Mouse (Mus musculus): Measurements from ENCODE around the gene Arhgef3. TPM values are rescaled to one million over a fixed set of nuclear protein-coding genes. Genes with fewer than 3 reads are reported as not detected.
A peak's percentile ranks its signal among the peaks of the same experiment; 100 is the strongest.

Arhgef3 gene
- polyA plus RNA-seq, 1 experiment from 2014 or later: 81.9 TPM

DNA sequence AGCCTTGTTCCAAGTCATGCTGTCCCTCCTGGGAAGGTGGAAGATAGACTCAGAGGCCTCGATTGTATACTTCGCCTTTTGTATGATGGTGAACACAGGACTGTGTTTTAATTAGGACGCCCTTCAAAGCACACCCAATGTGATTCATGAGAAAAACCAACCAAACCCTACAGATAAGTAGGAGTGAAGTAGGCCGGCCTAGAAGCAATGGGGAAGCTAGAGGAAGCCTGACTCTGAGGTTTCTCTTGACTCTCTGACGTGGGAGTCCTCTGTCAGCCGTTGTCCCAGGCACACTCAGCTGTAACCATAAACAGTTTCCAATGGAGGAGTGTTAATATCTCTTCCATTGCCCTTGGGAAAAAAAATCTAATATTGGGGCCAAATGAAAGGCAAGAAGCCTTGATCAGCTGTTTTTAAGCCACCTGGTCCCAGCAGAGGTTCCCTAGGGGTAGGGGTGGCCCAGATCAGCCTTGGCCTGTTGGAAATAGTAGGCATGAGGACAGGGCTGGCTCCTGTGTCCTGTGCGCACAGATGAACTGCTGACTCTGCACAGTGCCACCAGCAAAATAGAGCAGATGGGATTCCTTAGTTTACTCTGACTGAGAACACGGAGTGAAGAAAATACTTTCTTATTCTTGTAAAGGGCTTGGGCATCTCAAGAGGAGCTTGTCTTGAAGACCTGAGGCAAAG is 165.6 kb downstream of the Arhgef3 start:
- Histone ChIP-seq H3K79me2 (ENCODE audit: inconsistent target) (no peaks in the 10 kb centered on the region), H3K27ac (no peak overlapping the region), H3K4me3 (ENCODE audit: inconsistent target) (no peak overlapping the region), H3K36me3 (ENCODE audit: inconsistent target) (no peaks in the 10 kb centered on the region)
- WGBS (ENCODE audit: missing documents): 83% methylated on average over 8 of the region's 8 CpGs

DNA sequence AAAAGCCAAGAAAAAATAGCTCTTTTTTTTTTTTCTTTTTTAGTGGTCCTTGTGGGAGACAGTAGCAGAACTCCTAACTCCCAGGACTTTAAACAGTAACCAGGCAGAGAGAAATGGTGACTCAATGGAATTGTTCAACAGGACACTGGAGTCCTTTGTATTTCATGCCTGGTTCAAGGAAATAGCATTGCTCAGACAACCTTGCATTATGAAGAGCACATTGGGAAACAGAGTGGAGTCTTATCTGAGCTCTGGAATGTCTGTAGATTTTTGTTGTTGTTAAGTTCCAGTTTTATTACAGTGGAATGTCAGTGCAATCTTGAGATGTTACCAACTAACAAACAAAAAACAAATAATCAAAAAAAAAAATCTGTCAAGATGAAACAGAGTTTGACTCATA is 169.3 kb downstream of the Arhgef3 start:
- Histone ChIP-seq H3K36me3 (ENCODE audit: inconsistent target) (no peaks in the 10 kb centered on the region), H3K27ac (no peak overlapping the region), H3K79me2 (ENCODE audit: inconsistent target) (no peaks in the 10 kb centered on the region), H3K4me3 (ENCODE audit: inconsistent target) (no peak overlapping the region)

DNA sequence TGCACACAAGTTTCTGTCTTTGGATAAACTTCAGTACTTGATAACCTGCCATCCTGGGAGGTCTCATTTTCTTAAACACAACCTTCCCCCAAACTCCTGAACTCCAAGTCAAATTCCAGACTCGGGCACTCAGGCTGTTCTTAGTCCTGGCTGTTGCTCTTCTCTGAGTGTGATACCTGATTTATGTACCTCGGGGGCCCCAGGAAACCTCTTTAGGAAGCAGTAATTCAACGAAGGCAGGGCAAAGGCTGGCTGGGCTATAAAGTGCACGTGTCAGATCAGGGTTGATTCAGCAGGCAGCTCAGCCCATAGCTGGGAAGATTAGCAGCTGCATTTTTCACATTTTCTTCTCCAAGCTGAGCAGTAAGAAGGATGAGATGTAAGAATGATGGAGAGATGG is 171.5 kb downstream of the Arhgef3 start:
- no peak overlapping the region for H3K4me3 ChIP-seq (ENCODE audit: inconsistent target)
- H3K27ac ChIP-seq: no peak overlapping the region
- no peaks in the 10 kb centered on the region for H3K36me3 ChIP-seq (ENCODE audit: inconsistent target)
- WGBS (ENCODE audit: missing documents): 18% methylated on average over 4 of the region's 4 CpGs
- H3K79me2 ChIP-seq (ENCODE audit: inconsistent target): no peaks in the 10 kb centered on the region

DNA sequence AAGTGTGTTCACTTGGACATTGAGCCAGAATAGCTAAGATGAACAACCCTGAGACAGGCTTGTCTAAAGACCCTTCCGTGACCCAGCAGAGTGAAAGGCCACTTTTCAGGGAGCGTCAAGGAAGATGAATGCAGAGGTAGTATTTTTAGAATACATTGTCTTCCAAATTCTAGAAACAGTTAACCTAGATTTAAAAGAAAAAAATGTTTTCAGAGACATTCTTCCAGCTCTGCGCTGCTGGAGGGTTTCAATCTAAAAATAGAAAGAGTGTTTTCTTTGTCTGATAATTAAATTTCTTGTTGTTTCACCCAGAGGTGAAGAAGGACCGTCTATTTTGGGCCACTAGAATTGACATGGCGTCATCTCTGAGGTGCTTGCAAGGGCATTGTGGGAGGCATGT is 174.4 kb downstream of the Arhgef3 start:
- H3K36me3 ChIP-seq (ENCODE audit: inconsistent target): no peaks in the 10 kb centered on the region
- no peak overlapping the region for H3K4me3 ChIP-seq (ENCODE audit: inconsistent target)
- WGBS (ENCODE audit: missing documents): 92% methylated on average over 5 of the region's 5 CpGs
- no peaks in the 10 kb centered on the region for H3K79me2 ChIP-seq (ENCODE audit: inconsistent target)
- H3K27ac ChIP-seq: no peak overlapping the region

DNA sequence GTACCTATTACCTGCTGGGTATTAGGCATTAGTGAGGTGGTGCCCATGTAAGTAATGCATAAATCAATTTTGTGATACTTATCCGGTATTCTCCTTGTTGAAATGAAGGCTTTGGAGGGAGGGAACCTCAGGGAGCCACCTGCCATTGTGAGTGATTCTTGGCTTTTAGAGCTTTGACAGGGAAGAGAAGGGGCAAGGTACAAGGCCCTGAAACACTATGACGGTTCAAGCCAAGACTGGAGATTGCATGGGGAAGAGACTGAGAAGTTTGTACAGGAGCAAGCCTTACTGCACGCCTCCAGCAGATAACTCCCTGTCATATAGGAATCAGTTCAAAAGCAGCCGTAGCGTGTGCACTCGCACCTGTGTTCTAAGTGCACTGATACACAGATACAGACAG is 177.4 kb downstream of the Arhgef3 start:
- no peaks in the 10 kb centered on the region for H3K36me3 ChIP-seq (ENCODE audit: inconsistent target)
- no peak overlapping the region for H3K27ac ChIP-seq
- no peak overlapping the region for H3K4me3 ChIP-seq (ENCODE audit: inconsistent target)
- no peaks in the 10 kb centered on the region for H3K79me2 ChIP-seq (ENCODE audit: inconsistent target)
- 95% methylated on average over 6 of the region's 6 CpGs for WGBS (ENCODE audit: missing documents)

DNA sequence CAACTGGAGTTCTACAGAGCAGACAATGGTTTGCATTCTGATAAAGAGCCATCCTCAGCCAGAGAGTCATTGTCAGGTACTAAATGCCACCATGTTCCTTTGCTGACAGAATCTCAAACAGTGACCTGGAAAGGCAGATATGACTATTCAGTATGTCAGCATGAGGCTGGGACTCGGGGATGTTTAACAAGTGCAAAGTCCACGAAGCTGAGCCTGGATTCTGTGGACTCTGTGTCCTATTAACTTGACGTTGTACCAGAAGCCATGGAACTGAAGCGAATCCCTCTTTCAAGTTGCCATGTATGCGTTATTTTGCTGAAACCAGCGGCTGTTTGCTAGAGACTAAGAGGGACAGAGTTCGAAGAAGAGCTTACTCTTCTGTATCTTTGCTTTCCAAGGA is 181.1 kb downstream of the Arhgef3 start:
- Histone ChIP-seq H3K27ac (no peak overlapping the region), H3K4me3 (ENCODE audit: inconsistent target) (no peak overlapping the region), H3K79me2 (ENCODE audit: inconsistent target) (no peaks in the 10 kb centered on the region), H3K36me3 (ENCODE audit: inconsistent target) (no peaks in the 10 kb centered on the region)
- 87% methylated on average over 7 of the region's 7 CpGs for WGBS (ENCODE audit: missing documents)

DNA sequence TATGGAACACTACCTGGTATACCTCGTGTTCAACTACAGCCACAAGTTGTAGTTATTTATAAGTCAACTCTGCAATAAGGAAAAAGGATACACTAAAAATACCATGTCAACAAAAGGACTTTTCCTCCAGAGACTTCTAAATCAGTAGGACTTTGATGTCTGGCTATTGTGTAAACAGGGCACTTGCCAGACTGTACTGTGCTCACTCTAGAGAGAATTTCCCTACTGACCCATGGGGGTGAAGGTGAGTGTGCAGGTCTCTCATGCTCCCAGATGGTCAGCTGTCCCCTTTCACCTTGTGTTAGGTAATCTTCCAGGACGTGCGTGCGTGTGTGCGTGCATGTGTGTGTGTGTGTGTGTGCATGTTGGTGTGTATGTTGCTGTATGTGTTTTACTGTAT is 182.3 kb downstream of the Arhgef3 start:
- no peaks in the 10 kb centered on the region for H3K79me2 ChIP-seq (ENCODE audit: inconsistent target)
- H3K4me3 ChIP-seq (ENCODE audit: inconsistent target): no peak overlapping the region
- H3K27ac ChIP-seq: no peak overlapping the region
- 100% methylated on average over 5 of the region's 5 CpGs for WGBS (ENCODE audit: missing documents)
- H3K36me3 ChIP-seq (ENCODE audit: inconsistent target): no peaks in the 10 kb centered on the region

DNA sequence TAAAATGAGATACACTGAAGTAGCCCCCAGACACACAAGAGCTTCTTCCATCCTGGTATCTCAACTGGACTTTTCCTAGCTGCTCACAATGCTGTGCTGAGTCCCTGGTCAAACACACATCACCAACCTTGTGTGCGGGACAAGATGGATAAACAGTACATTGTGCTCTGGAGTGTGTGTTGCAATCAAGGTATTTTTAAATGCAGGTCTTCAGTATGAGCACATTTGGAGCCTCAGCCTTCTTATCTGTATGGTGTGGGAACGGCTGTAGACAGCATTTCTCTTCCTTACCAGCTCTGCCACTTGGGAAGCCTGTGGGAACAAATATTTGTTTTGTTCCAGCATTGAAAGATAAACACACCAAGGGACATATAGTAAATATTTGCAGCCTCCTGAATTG is 184.2 kb downstream of the Arhgef3 start:
- Histone ChIP-seq H3K4me3 (ENCODE audit: inconsistent target) (no peak overlapping the region), H3K79me2 (ENCODE audit: inconsistent target) (no peaks in the 10 kb centered on the region), H3K27ac (no peak overlapping the region), H3K36me3 (ENCODE audit: inconsistent target) (no peaks in the 10 kb centered on the region)
- 95% methylated on average over 2 of the region's 2 CpGs for WGBS (ENCODE audit: missing documents)

DNA sequence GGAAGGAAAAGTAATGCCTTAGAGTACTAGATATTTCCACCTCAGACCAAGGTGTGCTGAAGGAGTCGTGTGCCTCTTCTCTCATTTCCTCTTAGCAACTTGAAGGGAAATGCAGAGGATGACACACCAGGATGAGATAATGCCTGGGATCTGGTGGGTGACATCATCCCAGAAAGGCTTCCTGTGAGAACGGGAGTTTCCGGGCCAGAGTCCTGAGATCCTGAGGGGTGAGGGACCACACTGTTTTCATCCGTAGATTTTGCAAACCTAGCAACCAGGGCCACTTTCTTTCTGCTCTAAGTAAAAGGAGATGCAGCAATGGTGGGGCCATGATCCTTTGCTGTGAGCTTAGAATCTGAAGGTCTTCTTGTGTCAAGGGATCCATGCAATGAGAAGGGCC is 185.0 kb downstream of the Arhgef3 start:
- Histone ChIP-seq H3K27ac (no peak overlapping the region), H3K4me3 (ENCODE audit: inconsistent target) (no peak overlapping the region), H3K36me3 (ENCODE audit: inconsistent target) (no peaks in the 10 kb centered on the region), H3K79me2 (ENCODE audit: inconsistent target) (no peaks in the 10 kb centered on the region)
- WGBS (ENCODE audit: missing documents): 59% methylated on average over 4 of the region's 4 CpGs

DNA sequence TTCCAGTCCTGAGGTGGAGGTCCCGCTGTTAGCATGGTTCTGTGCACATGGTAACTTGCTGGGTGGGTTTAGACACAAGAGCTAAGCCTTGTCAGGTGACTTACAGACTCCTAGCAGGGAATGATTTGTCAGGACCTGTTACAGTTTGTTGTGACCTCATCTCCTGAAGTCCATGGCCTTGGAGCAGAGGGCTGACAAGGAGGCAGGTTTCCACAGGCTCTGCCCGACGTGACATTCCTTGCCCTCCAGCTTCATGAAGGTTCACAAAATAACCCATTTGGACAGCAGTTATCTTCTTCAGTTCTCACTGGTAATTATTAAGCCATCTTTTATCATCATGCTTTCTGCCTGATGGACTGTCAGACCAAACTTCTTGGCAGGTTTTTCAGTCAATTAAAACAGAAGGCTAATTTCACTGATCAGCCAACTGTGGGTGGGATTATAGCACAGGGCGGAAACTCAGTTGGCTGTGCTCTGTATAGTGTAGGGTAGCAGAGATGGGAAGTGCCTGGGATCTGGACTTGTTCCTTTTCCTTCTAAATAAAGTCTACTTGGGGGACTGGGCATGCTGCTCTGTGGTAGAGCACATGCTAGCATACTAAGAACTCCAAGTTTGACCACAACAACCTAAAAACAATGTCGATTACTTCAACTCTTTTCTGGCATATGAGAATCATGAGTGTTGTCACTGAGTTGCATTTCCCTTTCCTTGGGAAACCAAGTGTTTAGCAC is 187.2 kb downstream of the Arhgef3 start:
- Histone ChIP-seq H3K27ac (0 out of 2 replicates have a peak overlapping the region, but pooled peaks have one; percentile 0), H3K36me3 (ENCODE audit: inconsistent target) (no peaks in the 10 kb centered on the region), H3K4me3 (ENCODE audit: inconsistent target) (no peak overlapping the region), H3K79me2 (ENCODE audit: inconsistent target) (no peaks in the 10 kb centered on the region)
- WGBS (ENCODE audit: missing documents): 86% methylated on average over 5 of the region's 5 CpGs

DNA sequence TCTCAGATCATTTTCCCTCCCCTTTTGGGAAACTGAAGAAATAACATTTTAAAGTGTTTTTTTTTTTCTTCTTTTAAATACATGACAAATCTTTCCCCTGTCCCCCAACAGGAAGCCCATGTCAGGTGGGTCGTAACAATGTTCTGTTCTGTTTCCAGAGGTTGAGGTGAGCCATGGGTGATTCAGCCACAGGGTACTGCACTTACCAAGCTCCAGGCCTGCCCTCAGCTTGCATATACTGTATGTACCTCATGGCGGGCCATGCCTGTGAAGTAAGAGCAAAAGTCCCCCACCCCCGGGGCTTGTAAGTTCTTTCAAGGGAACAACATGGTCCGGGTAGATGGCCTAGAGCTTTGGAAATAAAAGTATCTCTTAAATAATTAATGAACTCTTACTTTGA is 188.6 kb downstream of the Arhgef3 start:
- Histone ChIP-seq H3K4me3 (ENCODE audit: inconsistent target) (no peak overlapping the region), H3K27ac (no peak overlapping the region), H3K36me3 (ENCODE audit: inconsistent target) (no peaks in the 10 kb centered on the region), H3K79me2 (ENCODE audit: inconsistent target) (no peaks in the 10 kb centered on the region)
- 83% methylated on average over 4 of the region's 4 CpGs for WGBS (ENCODE audit: missing documents)

DNA sequence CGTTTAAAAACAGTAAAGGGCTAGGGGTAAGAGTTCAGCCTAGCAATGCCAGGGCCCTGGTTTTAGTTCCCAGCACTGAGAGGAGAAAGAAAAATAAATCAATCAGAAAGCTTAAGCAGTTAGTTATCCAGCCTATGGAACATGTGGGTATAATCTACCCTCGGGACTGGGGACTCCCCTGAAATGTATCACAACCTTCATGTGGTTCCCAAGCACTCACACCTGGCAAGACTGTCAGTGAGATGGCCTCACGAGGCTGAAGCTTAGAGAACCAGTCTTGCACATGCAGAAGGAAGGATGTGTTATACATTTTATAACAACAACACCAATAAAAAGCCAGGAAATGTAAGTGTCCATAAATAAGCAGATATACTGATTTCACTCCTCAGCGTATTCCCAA is 189.7 kb downstream of the Arhgef3 start:
- no peak overlapping the region for H3K27ac ChIP-seq

DNA sequence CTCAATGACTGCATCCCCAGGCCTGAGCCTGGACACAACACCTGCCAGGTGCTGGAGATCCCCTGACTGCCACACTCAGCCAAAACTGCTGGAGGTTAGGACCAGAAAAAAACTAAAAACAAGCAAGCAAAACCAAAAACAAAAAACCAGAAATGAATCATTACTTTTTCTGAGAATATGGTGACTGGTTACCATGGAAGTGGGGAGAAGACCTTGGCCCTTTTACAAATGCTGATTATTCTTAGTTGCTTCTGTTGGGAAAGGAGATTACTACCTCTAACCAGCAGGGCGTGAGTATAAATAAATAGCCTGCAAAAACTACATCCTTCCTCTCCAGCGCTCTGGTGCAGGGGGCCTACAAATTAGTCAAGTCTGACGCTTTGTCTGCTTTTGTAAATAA is 194.1 kb downstream of the Arhgef3 start:
- H3K4me3 ChIP-seq (ENCODE audit: inconsistent target): no peak overlapping the region
- H3K79me2 ChIP-seq (ENCODE audit: inconsistent target): no peaks in the 10 kb centered on the region
- WGBS (ENCODE audit: missing documents): 90% methylated on average over 3 of the region's 3 CpGs
- H3K36me3 ChIP-seq (ENCODE audit: inconsistent target): no peaks in the 10 kb centered on the region
- H3K27ac ChIP-seq: no peak overlapping the region

More for the DNA sequence above, 189.7 kb downstream of the Arhgef3 start:
- Histone ChIP-seq H3K4me3 (ENCODE audit: inconsistent target) (no peak overlapping the region), H3K36me3 (ENCODE audit: inconsistent target) (no peaks in the 10 kb centered on the region), H3K79me2 (ENCODE audit: inconsistent target) (no peaks in the 10 kb centered on the region)
- 82% methylated on average over 4 of the region's 4 CpGs for WGBS (ENCODE audit: missing documents)

DNA sequence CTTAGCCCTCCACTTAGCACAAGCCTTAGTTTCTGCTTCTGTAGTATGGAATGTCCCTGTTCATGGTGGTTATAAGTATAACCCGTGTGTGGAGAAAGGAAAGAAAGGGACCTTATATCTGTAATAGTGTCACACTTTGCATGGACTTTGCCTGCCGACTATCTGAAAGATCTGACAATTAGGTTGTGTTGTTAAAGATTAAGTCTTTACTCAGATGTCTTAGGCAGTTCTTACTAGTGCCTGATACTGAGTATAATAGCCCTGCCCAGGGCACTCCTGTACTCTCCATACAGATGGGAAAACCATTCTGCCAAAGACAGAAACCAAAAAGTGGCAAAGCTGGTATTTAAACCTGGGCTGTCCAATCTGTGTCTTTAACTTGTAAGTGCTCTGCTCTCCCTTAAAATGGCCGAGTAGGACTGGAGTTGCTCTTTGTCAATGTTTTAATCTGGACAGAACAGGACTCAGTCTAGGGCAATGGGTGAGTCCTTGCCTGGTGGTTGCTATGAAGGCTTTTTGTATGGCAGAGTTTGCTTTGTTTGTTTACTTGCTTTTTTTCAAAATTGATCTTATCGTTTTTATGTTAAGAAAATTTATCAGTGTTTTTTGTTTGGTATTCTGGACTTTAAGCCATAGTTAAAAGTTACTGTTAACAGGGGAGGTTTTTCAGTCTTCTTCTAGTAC is 196.0 kb downstream of the Arhgef3 start:
- Histone ChIP-seq H3K79me2 (ENCODE audit: inconsistent target) (no peaks in the 10 kb centered on the region), H3K4me3 (ENCODE audit: inconsistent target) (no peak overlapping the region), H3K27ac (no peak overlapping the region), H3K36me3 (ENCODE audit: inconsistent target) (no peaks in the 10 kb centered on the region)
- WGBS (ENCODE audit: missing documents): 91% methylated on average over 4 of the region's 4 CpGs

DNA sequence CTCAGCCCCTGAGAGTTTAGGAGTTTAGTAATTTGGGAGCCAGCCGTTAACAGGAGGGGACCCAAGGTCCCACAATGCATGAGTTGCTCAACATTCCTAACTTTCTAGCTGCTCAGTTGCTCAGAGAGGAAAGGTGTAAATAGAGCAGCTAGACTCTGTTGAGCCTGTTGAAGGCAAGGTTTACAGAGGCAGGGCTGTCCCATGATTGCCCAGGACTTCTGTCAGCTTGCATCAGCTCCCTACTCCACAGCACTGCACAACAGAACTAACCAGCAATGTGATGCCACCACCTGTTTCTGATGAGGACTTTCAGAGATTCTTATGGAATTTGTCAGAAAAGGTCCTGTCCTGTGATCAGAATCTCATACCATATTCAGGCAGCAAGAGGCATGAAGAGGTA is 197.7 kb downstream of the Arhgef3 start:
- H3K79me2 ChIP-seq (ENCODE audit: inconsistent target): no peaks in the 10 kb centered on the region
- WGBS (ENCODE audit: missing documents): 92% methylated on average over 1 of the region's 1 CpGs
- H3K4me3 ChIP-seq (ENCODE audit: inconsistent target): no peak overlapping the region
- no peaks in the 10 kb centered on the region for H3K36me3 ChIP-seq (ENCODE audit: inconsistent target)
- no peak overlapping the region for H3K27ac ChIP-seq

Measured in macrophage (primary cell).